Mouse (Mus musculus) megakaryocyte, embryonic 14.5 days (primary cell): ENCODE results near the gene Hax1.

ENCODE experiments used
- FLI1 ChIP-seq: IDR thresholded peaks from 2 replicates; pipeline ENCODE4 v1.6.1; 2012; ENCODE audit warnings: low read length, inconsistent platforms, mixed read lengths
- GATA1 ChIP-seq: IDR thresholded peaks from 3 replicates; pipeline ENCODE4 v1.6.1; 2012; ENCODE audit warnings: mixed read lengths, low read length, inconsistent platforms, borderline replicate concordance

- TF ChIP-seq GATA1 (no peak), FLI1 (no peak)
These were observed 1.2 kb upstream of the Hax1 start for GRCm38 (mm10) chr3:89999830-90000229.
